Mouse (Mus musculus): ENCODE measurements around the gene Oma1.

DNA sequence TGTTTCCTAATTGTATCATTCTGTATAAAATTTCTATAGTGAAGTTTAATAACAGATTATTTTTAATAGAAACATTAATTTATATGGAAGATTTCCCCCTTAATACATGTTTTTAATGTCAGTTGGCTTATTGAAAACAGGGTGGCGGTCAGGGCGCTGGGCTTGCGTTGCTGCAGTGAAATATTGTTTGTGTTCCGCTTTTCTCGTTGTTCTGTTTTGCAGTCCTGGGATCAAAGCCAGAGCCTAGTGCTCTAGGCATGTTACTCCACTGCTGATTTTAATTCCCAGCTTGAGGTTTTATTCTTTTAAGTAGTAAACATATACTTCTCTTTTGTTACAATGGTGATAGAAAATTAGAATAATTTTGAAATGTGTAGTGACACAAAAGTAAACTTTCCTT is 39.3 kb downstream of the Oma1 start:
- TF ChIP-seq CTCF (IDR thresholded peaks at IDR 0.05; ENCODE audit: low read depth, low read length): no peak
- TF ChIP-seq POLR2A (IDR thresholded peaks at IDR 0.05; ENCODE audit: extremely low read depth, insufficient read depth, low read length): no peak
